Mouse (Mus musculus) thymus, adult 18-20 months (tissue): ENCODE results near the gene Zcchc2.
A peak's percentile ranks its signal among the peaks of the same experiment; 100 is the strongest.

Experiments
- DNase-seq, 2 experiments: peaks; one replicate each; pipeline ENCODE4 v3.0.0; 2022; ENCODE audit warnings: mixed read lengths in 2 of 2

Gene Zcchc2

GRCm38 (mm10) chr1:106036861-106037599 is 46.8 kb downstream of the Zcchc2 start:
- DNase-seq: peak in 1 of 2 experiments; percentile 50

GRCm38 (mm10) chr1:106039326-106039725 is 49.1 kb downstream of the Zcchc2 start:
- DNase-seq: no peak

- DNase-seq: no peak
Measured at GRCm38 (mm10) chr1:106040271-106040670, 50.1 kb downstream of the Zcchc2 start.

- no peak for DNase-seq
Measured at GRCm38 (mm10) chr1:106042221-106042620, 52.0 kb downstream of the Zcchc2 start.

- no peak for DNase-seq
Measured at GRCm38 (mm10) chr1:106043053-106043820, 53.0 kb downstream of the Zcchc2 start.

- no peak for DNase-seq
Measured at GRCm38 (mm10) chr1:106049036-106049435, 58.8 kb downstream of the Zcchc2 start.

GRCm38 (mm10) chr1:106054978-106055377 is 64.8 kb downstream of the Zcchc2 start:
- no peak for DNase-seq

GRCm38 (mm10) chr1:106058355-106058754 is 68.1 kb downstream of the Zcchc2 start:
- DNase-seq: no peak

- DNase-seq: no peak
Measured at GRCm38 (mm10) chr1:106059516-106060277, 69.5 kb downstream of the Zcchc2 start.

- no peak for DNase-seq
Measured at GRCm38 (mm10) chr1:106061185-106061910, 71.1 kb downstream of the Zcchc2 start.

GRCm38 (mm10) chr1:106062891-106063590 is 72.8 kb downstream of the Zcchc2 start:
- no peak for DNase-seq

GRCm38 (mm10) chr1:106063591-106064170 is 73.5 kb downstream of the Zcchc2 start:
- DNase-seq: no peak

GRCm38 (mm10) chr1:106064291-106064690 is 74.1 kb downstream of the Zcchc2 start:
- DNase-seq: no peak

- DNase-seq: no peak
Measured at GRCm38 (mm10) chr1:106064711-106065110, 74.5 kb downstream of the Zcchc2 start.

- peak in 1 of 2 experiments; percentile 19 for DNase-seq
Measured at GRCm38 (mm10) chr1:106065679-106066078, 75.5 kb downstream of the Zcchc2 start.

GRCm38 (mm10) chr1:106067306-106067705 is 77.1 kb downstream of the Zcchc2 start:
- DNase-seq: no peak

- DNase-seq: no peak
Measured at GRCm38 (mm10) chr1:106069867-106070543, 79.8 kb downstream of the Zcchc2 start.

GRCm38 (mm10) chr1:106070814-106071213 is 80.6 kb downstream of the Zcchc2 start:
- DNase-seq: no peak

GRCm38 (mm10) chr1:106071237-106072070 is 81.2 kb downstream of the Zcchc2 start:
- peak; percentile 20 to 43 for DNase-seq

- DNase-seq: no peak
Measured at GRCm38 (mm10) chr1:106072071-106072440, 81.8 kb downstream of the Zcchc2 start.
